Mouse (Mus musculus) liver, adult 2 months (tissue): ENCODE results near the gene Large2. TPM values are rescaled to one million over a fixed set of nuclear protein-coding genes. Genes with fewer than 3 reads are reported as not detected.

Experiments used
- DNase-seq: peaks from one replicate; pipeline ENCODE4 v3.0.0-alpha.2; 2011; ENCODE audit warnings: low read depth, low spot score; ENCODE audit errors: extremely low read depth
- H3K27ac ChIP-seq: fragments of 200-500 bp; replicated peaks from 2 replicates; pipeline ENCODE4 v1.5.1; 2012; ENCODE audit warnings: low read depth, mild to moderate bottlenecking, control low read depth, inconsistent platforms, low read length; ENCODE audit not compliant: insufficient read depth
- H3K27me3 ChIP-seq: fragments of 200-500 bp; 2 replicates; pipeline ENCODE4 v1.6.1; 2012; ENCODE audit warnings: mild to moderate bottlenecking, moderate library complexity, low read length, inconsistent platforms; ENCODE audit not compliant: control insufficient read depth, insufficient read depth
- H3K36me3 ChIP-seq: fragments of 200-500 bp; 2 replicates; pipeline ENCODE4 v1.6.1; 2012; ENCODE audit warnings: low read length, inconsistent platforms; ENCODE audit not compliant: control insufficient read depth, insufficient read depth
- H3K4me1 ChIP-seq: fragments of 200-500 bp; 2 replicates; pipeline ENCODE4 v1.6.1; 2011; ENCODE audit warnings: low read length; ENCODE audit not compliant: control insufficient read depth, insufficient read depth
- H3K4me3 ChIP-seq: fragments of 200-500 bp; 2 replicates; pipeline ENCODE4 v1.5.1; 2011; ENCODE audit warnings: low read depth, mild to moderate bottlenecking, control low read depth, low read length, moderate library complexity; ENCODE audit not compliant: insufficient read depth
- H3K79me2 ChIP-seq: fragments of 200-500 bp; 2 replicates; pipeline ENCODE4 v1.6.1; 2012; ENCODE audit warnings: inconsistent platforms, mild to moderate bottlenecking, low read length, moderate library complexity; ENCODE audit not compliant: control insufficient read depth, insufficient read depth
- H3K9ac ChIP-seq: fragments of 200-500 bp; 2 replicates; pipeline ENCODE4 v1.6.1; 2012; ENCODE audit warnings: low read depth, mild to moderate bottlenecking, control low read depth, inconsistent platforms, low read length
- CTCF ChIP-seq: fragments of 200-500 bp; IDR thresholded peaks from 2 replicates; pipeline ENCODE4 v1.5.1; 2011; ENCODE audit warnings: low read depth, low read length, control low read depth
- POLR2A ChIP-seq: fragments of 200-500 bp; IDR thresholded peaks from 2 replicates; pipeline ENCODE4 v1.6.1; 2011; ENCODE audit warnings: low read length, control low read depth; ENCODE audit not compliant: insufficient read depth; ENCODE audit errors: extremely low read depth
- WGBS: fragments of 180-500 bp; shearing (Covaris S2); methylation state at CpG from one replicate; pipeline ENCODE4 v1.1.7; 2018; 5-methylcytosine and 5-hydroxymethylcytosine counted together
- polyA plus RNA-seq: library from polyadenylated mRNA; depleted of rRNA; stranded (reverse); fragments of >200 nt; gene quantifications from 2 replicates; pipeline ENCODE4 v1.2.3, GENCODE M21; 2012; rRNA removed
- total RNA-seq: library from RNA; depleted of rRNA; stranded (reverse); fragments of >200 nt; gene quantifications from 2 replicates; pipeline ENCODE4 v1.2.3, GENCODE M21; 2014; rRNA removed

The Large2 gene
- total and polyA plus RNA-seq, 2 experiments: 0.37 to 1.7 TPM

DNA sequence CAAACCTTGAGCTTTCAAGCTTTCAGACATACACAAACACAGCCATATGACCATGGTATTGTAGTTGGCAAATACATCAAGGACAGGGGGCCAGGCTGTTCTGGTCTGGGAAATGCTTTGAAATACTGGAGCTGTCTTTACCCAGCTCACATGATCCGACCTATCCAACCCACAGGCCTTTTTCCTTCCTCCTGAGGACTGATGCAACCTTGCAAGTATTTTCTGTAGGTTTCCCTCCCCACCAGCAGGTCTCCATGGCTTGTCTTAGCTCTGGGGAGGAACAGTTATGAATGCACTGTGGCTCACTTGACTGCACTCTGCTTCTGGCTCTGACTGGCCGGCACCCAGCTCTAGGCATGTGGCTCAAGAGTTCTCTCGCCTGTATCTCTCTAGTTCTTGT lies 58.0 kb downstream of the Large2 start:
- peaks cover 2% of the 10 kb centered on the region for H3K36me3 ChIP-seq
- TF ChIP-seq CTCF (no peak), POLR2A (no peak)
- 83% methylated on average over 3 of the region's 3 CpGs for WGBS
- no peak overlapping the region for H3K4me3 ChIP-seq
- no peak overlapping the region for H3K27ac ChIP-seq
- no peaks in the 10 kb centered on the region; the same call in 1 of the 2 replicates for H3K27me3 ChIP-seq
- DNase-seq: no peak
- no peak overlapping the region for H3K9ac ChIP-seq
- no peaks in the 10 kb centered on the region; the same call in 1 of the 2 replicates for H3K79me2 ChIP-seq
- no peaks in the 10 kb centered on the region for H3K4me1 ChIP-seq

Other genes starting within 250 kb of the Large2 start
- 95.5 and 97.7 TPM in 2 replicates for gene Pex16, start 193 bp downstream of the Large2 start, total RNA-seq
- gene Pex16, start 193 bp downstream of the Large2 start, polyA plus RNA-seq: 164 and 196 TPM in 2 replicates
- gene 1700029I15Rik, start 7.7 kb upstream of the Large2 start, total RNA-seq: 1.3 and 2.0 TPM in 2 replicates
- 3.3 and 5.6 TPM in 2 replicates for gene 1700029I15Rik, start 7.7 kb upstream of the Large2 start, polyA plus RNA-seq
- 0.65 and 1.0 TPM in 2 replicates for gene Mapk8ip1, start 26.4 kb upstream of the Large2 start, total RNA-seq
- 1.3 and 1.6 TPM in 2 replicates for gene Mapk8ip1, start 26.4 kb upstream of the Large2 start, polyA plus RNA-seq
- gene Cry2, start 59.2 kb upstream of the Large2 start, total RNA-seq: 20.5 and 22.4 TPM in 2 replicates
- gene Cry2, start 59.2 kb upstream of the Large2 start, polyA plus RNA-seq: 17.1 and 21.9 TPM in 2 replicates
- 3.0 and 3.9 TPM in 2 replicates for gene Slc35c1, start 85.7 kb upstream of the Large2 start, total RNA-seq
- 26.0 and 30.7 TPM in 2 replicates for gene Slc35c1, start 85.7 kb upstream of the Large2 start, polyA plus RNA-seq
- gene Chst1, start 224.8 kb upstream of the Large2 start, total RNA-seq: 0.09 and 0.34 TPM in 2 replicates
- 0.18 and 0.27 TPM in 2 replicates for gene Chst1, start 224.8 kb upstream of the Large2 start, polyA plus RNA-seq